Mouse (Mus musculus) CD4-positive naive resting alpha-beta T cell, adult 57 days (primary cell): ENCODE measurements around the gene Med12. TPM values are rescaled to one million over a fixed set of nuclear protein-coding genes. Genes with fewer than 3 reads are reported as not detected.

Source experiments
- total RNA-seq: library from RNA; stranded (reverse); gene quantifications from one replicate; pipeline ENCODE4 v1.2.4, GENCODE M21; 2023

Med12 gene
- 152 TPM for total RNA-seq

GRCm38 (mm10) chrX:101273875-101274738, at the start of gene Med12:
Gene Med12, plus strand, starts transcription at chrX:101274030.

GRCm38 (mm10) chrX:101253952-101254729, 19.7 kb upstream of the Med12 start, which contains the start of gene Foxo4:
Gene Foxo4, plus strand, starts transcription at chrX:101254528.

DNA sequence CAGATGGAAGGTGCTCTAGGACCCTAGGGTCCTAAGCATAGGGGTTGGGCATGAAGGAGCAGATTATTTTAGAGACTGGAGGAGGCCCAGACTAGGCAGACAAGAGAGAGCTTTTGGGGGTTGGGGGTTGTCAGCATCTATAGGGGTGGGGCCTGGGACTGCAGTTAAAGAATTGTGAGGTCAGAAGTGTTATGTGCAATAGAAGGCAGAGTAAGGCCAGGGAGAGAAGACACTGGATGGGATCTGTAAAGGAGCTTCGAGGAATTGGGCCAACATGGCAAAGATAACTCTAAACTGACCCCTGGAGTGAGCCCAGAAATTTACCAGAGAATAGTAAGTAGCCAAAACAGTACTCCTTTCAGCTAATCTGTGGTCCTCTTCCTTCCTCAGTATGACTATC, 9.9 kb upstream of the Med12 start, which contains the start of gene Gm614:
TSS of gene Gm614 (minus strand) at position 101 of the 400 bp plus-strand sequence.

GRCm38 (mm10) chrX:101268025-101268754, 5.6 kb upstream of the Med12 start, which contains the start of gene Il2rg:
Gene Il2rg, minus strand, starts transcription at chrX:101268255.

DNA sequence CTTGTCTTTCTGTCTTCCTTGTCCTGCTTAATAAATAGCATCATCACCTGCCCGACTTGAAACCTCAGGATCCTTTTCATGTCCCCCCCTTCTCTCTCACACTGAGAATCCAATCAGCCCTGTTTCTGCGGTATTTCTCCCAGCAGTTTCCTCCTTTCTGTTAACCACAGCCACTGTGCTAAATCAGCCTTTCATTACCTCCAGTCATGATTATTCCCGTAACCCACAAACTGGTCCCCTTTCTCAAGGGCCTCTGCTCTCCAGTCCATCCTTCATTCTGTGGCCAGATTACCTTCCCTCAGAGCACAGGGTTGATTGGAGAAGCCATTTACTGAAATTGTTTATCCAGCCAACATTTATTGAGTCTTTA, 5.1 kb upstream of the Med12 start, which contains the start of gene Gm20489:
TSS of gene Gm20489 (minus strand) at position 269 of the 370 bp plus-strand sequence.

GRCm38 (mm10) chrX:101299055-101299454, 25.2 kb downstream of the Med12 start, which contains the start of gene Nlgn3:
Gene Nlgn3, plus strand, starts transcription at chrX:101299168.

Other genes with a start within 250 kb of the Med12 start
- 0.30 TPM for gene Tex11, start 214.4 kb upstream of the Med12 start, total RNA-seq
- 1.2 TPM for gene Slc7a3, start 188.0 kb upstream of the Med12 start, total RNA-seq
- 38.6 TPM for gene Snx12, start 51.5 kb upstream of the Med12 start, total RNA-seq
- gene Foxo4, start 19.5 kb upstream of the Med12 start, total RNA-seq, result 42.9 TPM
- gene Gm614, start 10.0 kb upstream of the Med12 start, total RNA-seq, result 60.6 TPM
- gene Il2rg, start 5.8 kb upstream of the Med12 start, total RNA-seq, result 628 TPM
- gene Gm20489, start 5.0 kb upstream of the Med12 start, total RNA-seq, result not detected
- gene Nlgn3, start 25.1 kb downstream of the Med12 start, total RNA-seq, result 2.3 TPM
- not detected for gene Gjb1, start 102.3 kb downstream of the Med12 start, total RNA-seq
- 19.6 TPM for gene Zmym3, start 146.8 kb downstream of the Med12 start, total RNA-seq
- 215 TPM for gene Nono, start 155.3 kb downstream of the Med12 start, total RNA-seq
- gene Itgb1bp2, start 175.1 kb downstream of the Med12 start, total RNA-seq, result 3.4 TPM